Mouse (Mus musculus) heart, embryonic 14.5 days (tissue): ENCODE measurements at regions not wholly inside any gene's neighbourhood (a gene's known extent, or its start where the extent isn't known, plus 50 kb on each side); places are given as distances from the start of the nearest gene placed in this dataset.

Experiments
- ATAC-seq: fragments of 200-750 bp; cut with Nextera tagmentation; 2 replicates; pipeline ENCODE4 v1.8.0; 2017; ENCODE audit warnings: low read depth, moderate TSS enrichment; ENCODE audit not compliant: insufficient number of reproducible peaks, insufficient read depth, low FRiP score
- H3K27ac ChIP-seq, 2 experiments: fragments of 200-500 bp in 1 of 2; fragments of 300-500 bp in 1 of 2; sonication (generic) in 1 of 2; replicated peaks in 1 of 2; 2 replicates each; pipeline ENCODE4 v1.5.1; 2012 to 2014; ENCODE audit warnings: low read depth in 2 of 2, low read length in 2 of 2, control low read depth in 1 of 2, mild to moderate bottlenecking in 1 of 2, mixed read lengths in 1 of 2; ENCODE audit not compliant: control insufficient read depth in 1 of 2, insufficient read depth in 1 of 2
- H3K27me3 ChIP-seq: fragments of 300-500 bp; sonication (generic); 2 replicates; pipeline ENCODE4 v1.6.1; 2014; ENCODE audit warnings: mild to moderate bottlenecking, low read length, control low read depth; ENCODE audit not compliant: control insufficient read depth, insufficient read depth
- H3K36me3 ChIP-seq: fragments of 300-500 bp; sonication (generic); 2 replicates; pipeline ENCODE4 v1.6.1; 2014; ENCODE audit warnings: mild to moderate bottlenecking, control low read depth, low read length, mixed read lengths; ENCODE audit not compliant: control insufficient read depth, insufficient read depth
- H3K4me1 ChIP-seq, 2 experiments: fragments of 200-500 bp in 1 of 2; fragments of 300-500 bp in 1 of 2; sonication (generic) in 1 of 2; 2 replicates each; pipeline ENCODE4 v1.6.1; 2012 to 2014; ENCODE audit warnings: low read length in 2 of 2, control low read depth in 1 of 2, mixed read lengths in 1 of 2; ENCODE audit not compliant: control insufficient read depth in 2 of 2, insufficient read depth in 2 of 2
- H3K4me2 ChIP-seq: fragments of 300-500 bp; sonication (generic); 2 replicates; pipeline ENCODE4 v1.6.1; 2014; ENCODE audit warnings: mild to moderate bottlenecking, low read length
- H3K4me3 ChIP-seq, 2 experiments: fragments of 200-500 bp in 1 of 2; fragments of 300-500 bp in 1 of 2; sonication (generic) in 1 of 2; 2 replicates each; pipeline ENCODE4 v1.5.1; 2012 to 2014; ENCODE audit warnings: low read length in 2 of 2, mild to moderate bottlenecking in 2 of 2, control low read depth in 1 of 2, low read depth in 1 of 2, moderate library complexity in 1 of 2; ENCODE audit not compliant: control insufficient read depth in 1 of 2, insufficient read depth in 1 of 2
- H3K9ac ChIP-seq: fragments of 300-500 bp; sonication (generic); 2 replicates; pipeline ENCODE4 v1.6.1; 2014; ENCODE audit warnings: mild to moderate bottlenecking, low read length
- H3K9me3 ChIP-seq: fragments of 300-500 bp; sonication (generic); 2 replicates; pipeline ENCODE4 v1.6.1; 2016; ENCODE audit warnings: low read length, control low read depth; ENCODE audit not compliant: control insufficient read depth
- WGBS: fragments of 180-500 bp; shearing (Covaris S2); extraction: QIAGEN DNeasy Blood & Tissue Kit; methylation state at CpG from one replicate; pipeline ENCODE4 v1.1.7; 2014; 5-methylcytosine and 5-hydroxymethylcytosine counted together

DNA sequence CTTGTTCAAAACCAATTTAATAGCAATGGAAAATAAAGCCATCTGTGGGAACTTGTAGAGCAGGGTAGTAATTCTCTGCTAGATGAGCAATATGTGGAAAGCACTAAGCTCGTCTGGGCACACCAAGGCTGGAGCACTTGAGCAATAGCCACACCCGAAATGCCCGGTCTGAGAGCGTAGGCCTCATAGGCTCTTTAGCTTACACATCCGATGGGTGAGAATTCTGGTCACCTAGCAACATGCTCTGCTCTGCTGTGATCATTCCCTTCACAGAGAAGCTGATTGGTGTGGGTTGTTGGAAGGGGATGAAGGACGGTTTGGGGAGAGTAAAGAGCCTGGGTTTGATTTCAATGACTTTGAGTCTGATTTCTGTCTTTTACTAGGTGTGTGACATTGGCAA is 143.8 kb upstream of the Hs3st2 start:
- Histone ChIP-seq H3K36me3 (no peaks in the 10 kb centered on the region), H3K9me3 (no peaks in the 10 kb centered on the region), H3K4me1 (no peaks in the 10 kb centered on the region), H3K9ac (no peak overlapping the region), H3K4me3 (no peak overlapping the region), H3K27ac (no peak overlapping the region), H3K4me2 (no peak overlapping the region), H3K27me3 (no peaks in the 10 kb centered on the region)
- 72% methylated on average over 6 of the region's 6 CpGs for WGBS
- no peak for ATAC-seq

DNA sequence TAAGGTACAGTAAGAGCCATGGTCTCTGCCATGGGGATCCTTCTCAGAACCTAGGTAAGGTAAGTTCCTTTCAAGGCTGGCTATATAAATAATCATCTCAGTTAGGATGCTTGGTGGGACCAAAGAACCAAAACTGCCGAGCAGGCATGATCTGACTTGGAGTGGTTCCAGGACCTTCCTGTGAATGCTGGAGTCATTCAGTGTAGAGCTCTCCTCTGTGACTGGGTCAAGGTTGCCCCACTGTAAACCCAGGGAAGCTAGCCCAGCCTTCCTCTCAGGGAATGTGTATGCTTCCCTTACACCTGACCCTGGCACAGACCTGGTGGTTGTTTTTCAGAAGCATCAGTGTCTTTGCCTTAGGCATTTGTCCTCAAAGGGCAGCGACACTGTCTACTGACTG is 134.2 kb upstream of the Hs3st2 start:
- no peaks in the 10 kb centered on the region for H3K9me3 ChIP-seq
- H3K4me2 ChIP-seq = no peak overlapping the region
- no peak for ATAC-seq
- H3K27me3 ChIP-seq = no peaks in the 10 kb centered on the region
- H3K4me3 ChIP-seq = no peak overlapping the region
- no peak overlapping the region for H3K27ac ChIP-seq
- 63% methylated on average over 2 of the region's 2 CpGs for WGBS
- H3K36me3 ChIP-seq = no peaks in the 10 kb centered on the region
- H3K9ac ChIP-seq = no peak overlapping the region
- H3K4me1 ChIP-seq = no peaks in the 10 kb centered on the region

DNA sequence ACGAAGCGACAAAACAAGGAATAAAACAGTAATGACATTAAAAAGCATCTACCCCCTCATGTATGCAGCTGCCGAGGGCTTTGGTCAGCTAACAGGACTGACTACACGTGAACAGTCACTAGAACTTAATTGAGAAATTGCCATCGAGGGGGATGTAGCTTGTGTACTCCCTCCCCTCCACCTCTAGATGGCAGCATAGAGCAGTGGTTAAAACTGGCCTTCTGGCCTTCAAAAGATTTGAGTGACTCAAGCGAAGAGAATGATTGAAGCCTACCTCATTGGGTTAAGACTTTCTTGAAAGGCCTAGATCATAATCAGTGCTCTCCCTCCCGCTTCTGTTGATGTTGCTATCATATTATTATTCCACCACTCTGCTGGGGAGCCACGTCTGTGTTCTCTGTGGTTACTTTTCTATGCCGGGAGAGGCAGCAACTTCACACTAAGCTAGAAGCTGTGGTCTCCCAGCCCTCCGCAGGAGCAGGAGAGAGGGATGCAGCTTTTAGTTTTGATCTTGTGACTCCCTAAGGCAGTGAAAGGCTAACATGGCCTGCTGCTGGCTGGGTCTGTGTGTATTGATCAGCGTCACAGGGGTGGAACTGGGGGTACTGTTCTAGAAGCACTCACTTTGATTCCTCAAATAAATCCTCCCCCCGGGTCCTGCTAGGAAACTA is 132.7 kb upstream of the Hs3st2 start:
- Histone ChIP-seq H3K27me3 (no peaks in the 10 kb centered on the region), H3K36me3 (no peaks in the 10 kb centered on the region), H3K4me3 (no peak overlapping the region), H3K9me3 (no peaks in the 10 kb centered on the region), H3K4me1 (no peaks in the 10 kb centered on the region), H3K9ac (no peak overlapping the region), H3K27ac (no peak overlapping the region), H3K4me2 (no peak overlapping the region)
- no peak for ATAC-seq
- WGBS = 43% methylated on average over 12 of the region's 12 CpGs

DNA sequence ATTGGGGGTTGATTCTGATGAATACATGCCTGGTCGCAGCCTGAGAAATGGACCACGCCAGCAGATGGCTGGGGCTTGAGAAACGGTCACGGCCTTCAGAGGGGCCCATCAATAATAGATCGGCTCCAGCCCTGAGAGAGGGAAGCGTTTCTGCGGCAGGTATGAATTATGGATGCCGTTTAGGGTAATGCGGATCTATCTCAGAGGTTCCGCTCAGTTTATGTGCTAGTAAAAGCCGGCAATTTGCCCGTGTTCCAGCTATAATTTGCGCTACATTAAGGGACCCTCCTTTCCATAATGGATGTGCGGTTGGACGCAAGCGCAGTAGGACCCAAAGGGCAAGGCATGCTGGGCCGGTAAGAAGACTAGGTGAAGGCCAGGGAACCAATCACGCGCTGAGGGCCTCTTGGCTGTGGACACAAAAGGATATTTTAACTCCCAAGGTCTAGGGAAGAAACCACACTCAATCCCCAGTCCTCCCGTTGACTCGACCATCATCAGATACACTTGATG is 132.1 kb upstream of the Hs3st2 start:
- 87% methylated on average over 21 of the region's 21 CpGs for WGBS

DNA sequence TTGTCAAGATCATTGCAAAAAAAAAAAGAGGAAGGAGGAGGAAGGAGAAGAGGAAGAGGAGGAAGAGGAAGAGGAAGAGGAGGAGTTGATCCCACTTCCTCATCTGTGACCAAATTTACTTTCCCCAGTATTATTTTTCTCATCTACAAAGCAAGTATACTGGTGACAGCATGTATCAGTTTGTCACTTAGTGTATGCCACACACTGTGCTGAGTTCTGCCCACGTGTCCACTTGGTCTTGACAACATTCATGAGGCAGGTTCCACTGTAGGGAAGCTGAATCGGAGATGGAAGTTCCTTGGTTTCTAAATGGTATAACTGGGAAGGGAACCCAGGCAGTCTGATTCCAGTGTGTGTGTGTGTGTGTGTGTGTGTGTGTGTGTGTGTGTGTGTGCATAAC is 122.3 kb upstream of the Hs3st2 start:
- Histone ChIP-seq H3K9me3 (no peaks in the 10 kb centered on the region), H3K9ac (no peak overlapping the region), H3K27me3 (no peaks in the 10 kb centered on the region), H3K4me1 (no peaks in the 10 kb centered on the region), H3K27ac (no peak overlapping the region), H3K36me3 (no peaks in the 10 kb centered on the region), H3K4me3 (no peak overlapping the region), H3K4me2 (no peak overlapping the region)
- ATAC-seq = no peak
- 63% methylated on average over 2 of the region's 2 CpGs for WGBS

More for the DNA sequence above, 132.1 kb upstream of the Hs3st2 start:
- no peak overlapping the region for H3K4me3 ChIP-seq
- no peak overlapping the region for H3K4me2 ChIP-seq
- H3K36me3 ChIP-seq = no peaks in the 10 kb centered on the region
- H3K27ac ChIP-seq = no peak overlapping the region
- H3K9ac ChIP-seq = no peak overlapping the region
- no peaks in the 10 kb centered on the region for H3K9me3 ChIP-seq
- no peak for ATAC-seq
- H3K4me1 ChIP-seq = no peaks in the 10 kb centered on the region
- no peaks in the 10 kb centered on the region for H3K27me3 ChIP-seq

DNA sequence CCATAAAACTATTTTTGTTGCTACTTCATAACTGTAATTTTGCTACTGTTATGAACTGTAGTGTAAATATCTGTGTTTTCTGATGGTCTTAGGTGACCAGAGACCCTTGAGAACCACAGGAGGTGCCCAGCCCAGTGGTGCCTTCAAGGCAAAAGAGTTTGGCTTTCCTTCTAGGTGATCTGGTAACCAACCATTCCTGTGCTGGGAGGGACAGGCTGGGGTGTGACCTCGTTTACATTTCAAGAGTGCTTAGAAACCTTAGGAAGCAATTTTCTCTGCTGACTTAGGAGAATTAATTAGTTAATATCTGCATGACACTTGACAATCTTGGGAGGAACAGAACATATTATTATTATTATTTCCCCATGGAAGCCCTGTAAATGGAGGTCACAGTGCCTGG is 111.1 kb upstream of the Hs3st2 start:
- no peak overlapping the region for H3K27ac ChIP-seq
- 47% methylated on average over 1 of the region's 1 CpGs for WGBS
- no peaks in the 10 kb centered on the region for H3K27me3 ChIP-seq
- H3K4me2 ChIP-seq = no peak overlapping the region
- H3K36me3 ChIP-seq = no peaks in the 10 kb centered on the region
- no peaks in the 10 kb centered on the region for H3K4me1 ChIP-seq
- H3K4me3 ChIP-seq = no peak overlapping the region
- no peak overlapping the region for H3K9ac ChIP-seq
- no peak for ATAC-seq
- no peaks in the 10 kb centered on the region for H3K9me3 ChIP-seq

DNA sequence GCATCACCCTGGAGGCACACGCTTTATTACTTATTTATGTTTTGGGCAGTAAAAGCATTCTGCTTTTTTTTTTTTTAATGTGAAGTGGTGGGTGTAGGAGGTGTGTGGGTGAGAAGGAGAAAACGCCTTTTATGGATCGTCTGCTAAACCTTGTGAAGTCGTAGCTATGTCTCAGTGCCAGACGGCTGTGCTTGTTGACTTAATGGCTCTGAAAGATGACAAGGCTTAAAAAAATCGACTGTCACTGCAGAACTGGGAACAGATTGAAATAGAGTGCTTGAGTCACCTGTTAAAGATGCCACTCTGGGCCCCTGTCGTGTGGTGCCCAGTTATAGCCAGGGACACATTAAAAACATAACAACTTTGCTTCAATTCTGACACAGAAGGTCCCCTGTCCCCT is 109.5 kb upstream of the Hs3st2 start:
- Histone ChIP-seq H3K9me3 (no peaks in the 10 kb centered on the region), H3K27ac (no peak overlapping the region), H3K9ac (no peak overlapping the region), H3K4me1 (no peaks in the 10 kb centered on the region), H3K27me3 (no peaks in the 10 kb centered on the region), H3K4me2 (no peak overlapping the region), H3K36me3 (no peaks in the 10 kb centered on the region), H3K4me3 (no peak overlapping the region)
- no peak for ATAC-seq
- WGBS = 46% methylated on average over 7 of the region's 7 CpGs

DNA sequence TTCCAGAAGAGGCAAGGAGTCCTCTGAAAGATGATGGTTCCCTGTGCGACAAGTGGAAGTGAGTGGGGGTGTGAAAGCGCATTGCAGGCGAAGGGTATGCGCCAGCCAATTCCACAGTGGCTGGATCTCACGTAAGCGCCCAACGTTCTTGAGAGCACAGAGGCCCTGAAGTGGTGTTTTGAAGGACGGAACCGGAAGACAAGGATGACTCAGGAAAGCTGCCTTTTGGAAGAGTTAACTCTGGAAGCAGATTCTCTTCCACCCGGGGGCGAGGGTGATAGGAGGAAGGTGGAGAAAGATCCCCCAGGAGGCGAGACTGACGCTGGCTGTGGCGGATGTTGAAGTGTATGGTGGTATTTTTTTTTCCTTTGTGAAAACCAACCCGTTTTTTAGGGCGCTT is 101.9 kb upstream of the Hs3st2 start:
- Histone ChIP-seq H3K4me3 (no peak overlapping the region), H3K4me2 (no peak overlapping the region), H3K9ac (no peak overlapping the region), H3K4me1 (no peaks in the 10 kb centered on the region), H3K27me3 (no peaks in the 10 kb centered on the region), H3K9me3 (0 out of 2 replicates have a peak, but pooled peaks cover 3% of the 10 kb centered on the region), H3K27ac (no peak overlapping the region), H3K36me3 (no peaks in the 10 kb centered on the region)
- ATAC-seq = no peak
- WGBS = 57% methylated on average over 16 of the region's 16 CpGs
